Mouse (Mus musculus) adrenal gland, adult 2 months (tissue): ENCODE data around the gene Ttc41. TPM values are rescaled to one million over a fixed set of nuclear protein-coding genes. Genes with fewer than 3 reads are reported as not detected.
A peak's percentile ranks its signal among the peaks of the same experiment; 100 is the strongest.

Experiments
- DNase-seq: peaks from one replicate; pipeline ENCODE4 v3.0.0; 2021
- polyA plus RNA-seq: library from polyadenylated mRNA; depleted of rRNA; stranded (reverse); fragments of >200 nt; gene quantifications from 2 replicates; pipeline ENCODE4 v1.2.3, GENCODE M21; 2012
- total RNA-seq, 2 experiments: library from RNA; stranded (reverse); gene quantifications; 2 replicates each; pipeline ENCODE4 v1.2.3; 2021

The Ttc41 gene
- total and polyA plus RNA-seq, 3 experiments: 1.5 to 2.5 (median 1.6) TPM

- no peak for DNase-seq
These were observed 50.3 kb downstream of the Ttc41 start for GRCm38 (mm10) chr10:86755816-86756502.

- no peak for DNase-seq
These were observed 52.1 kb downstream of the Ttc41 start for GRCm38 (mm10) chr10:86757724-86758123.

- no peak for DNase-seq
These were observed 52.6 kb downstream of the Ttc41 start for GRCm38 (mm10) chr10:86758211-86758610.

- DNase-seq: no peak
These were observed 55.6 kb downstream of the Ttc41 start for GRCm38 (mm10) chr10:86761236-86761635.

- DNase-seq: no peak
These were observed 56.2 kb downstream of the Ttc41 start for GRCm38 (mm10) chr10:86761722-86762383.

- no peak for DNase-seq
These were observed 56.7 kb downstream of the Ttc41 start for GRCm38 (mm10) chr10:86762384-86762730.

- no peak for DNase-seq
These were observed 58.1 kb downstream of the Ttc41 start, which contains the start of gene Gm49358 for GRCm38 (mm10) chr10:86763672-86764071. Gene Gm49358, plus strand, starts transcription at chr10:86763972.

GRCm38 (mm10) chr10:86765344-86765966 is 59.8 kb downstream of the Ttc41 start:
- DNase-seq: no peak

GRCm38 (mm10) chr10:86769216-86769615 is 63.6 kb downstream of the Ttc41 start:
- DNase-seq: no peak

GRCm38 (mm10) chr10:86769797-86770196 is 64.2 kb downstream of the Ttc41 start:
- DNase-seq: no peak

- no peak for DNase-seq
These were observed 66.1 kb downstream of the Ttc41 start for GRCm38 (mm10) chr10:86771701-86772100.

- peak; percentile 59 for DNase-seq
These were observed 66.6 kb downstream of the Ttc41 start for GRCm38 (mm10) chr10:86772231-86772631.

GRCm38 (mm10) chr10:86773360-86773759 is 67.7 kb downstream of the Ttc41 start:
- no peak for DNase-seq

- DNase-seq: no peak
These were observed 70.7 kb downstream of the Ttc41 start for GRCm38 (mm10) chr10:86776281-86776680.

GRCm38 (mm10) chr10:86777614-86778319 is 72.2 kb downstream of the Ttc41 start:
- no peak for DNase-seq

GRCm38 (mm10) chr10:86778398-86779116 is 72.9 kb downstream of the Ttc41 start, which contains the start of gene Nt5dc3:
Gene Nt5dc3, plus strand, starts transcription at chr10:86779005.
- DNase-seq: peak; percentile 99

- peak; percentile 64 for DNase-seq
These were observed 73.6 kb downstream of the Ttc41 start for GRCm38 (mm10) chr10:86779117-86779755.

- DNase-seq: no peak
These were observed 74.3 kb downstream of the Ttc41 start for GRCm38 (mm10) chr10:86779816-86780500.

GRCm38 (mm10) chr10:86781641-86782040 is 76.0 kb downstream of the Ttc41 start:
- DNase-seq: no peak

GRCm38 (mm10) chr10:86782656-86783055 is 77.0 kb downstream of the Ttc41 start:
- no peak for DNase-seq

GRCm38 (mm10) chr10:86783561-86783960 is 78.0 kb downstream of the Ttc41 start:
- no peak for DNase-seq
